ENCODE assay signal across 7 mouse cellular contexts in genomic region chr3:123446708-123447537, GRCm38 (mm10). TPM values are rescaled to one million over a fixed set of nuclear protein-coding genes. Genes with fewer than 3 reads are reported as not detected.
DNase-seq lines count a peak whose midpoint lies in the region; ATAC-seq lines count a peak whose summit lies in the region.

Gene Prss12, plus strand, starts transcription at chr3:123446913.

- WGBS in intestine, embryonic 14.5 days = under 1% methylated on average over 82 of the region's 84 CpGs

- intact Hi-C loops in gastrocnemius, postnatal 14 days (cut with DNase I; ENCODE audit: low total_unique reads) = no loop called here
- intact Hi-C loops in left cerebral cortex, postnatal 14 days (cut with DNase I) = no loop called here

- DNase-seq in adrenal gland, postnatal 10 days = peak; percentile 73
- peak; percentile 25 to 32 for DNase-seq in cerebellum, postnatal 4 days (ENCODE audit: low spot score in 2 of 2)
- peak; percentile 32 for DNase-seq in gastrocnemius, postnatal 14 days
- peak; percentile 73 for DNase-seq in intestine, embryonic 14.5 days (ENCODE audit: low spot score)
- peak; percentile 28 to 32 for DNase-seq in left cerebral cortex, postnatal 14 days (ENCODE audit: low spot score in 2 of 2)
- DNase-seq in right cerebral cortex, postnatal 25 days = peak; percentile 62

- ATAC-seq in intestine, embryonic 14.5 days (replicated peaks; ENCODE audit: low FRiP score, low TSS enrichment, low read depth) = peak; percentile 73
- peak; percentile 50; the same call in 1 of the 2 replicates for ATAC-seq in megakaryocyte-erythroid progenitor cell, adult 5-6 weeks (replicated peaks; ENCODE audit: low FRiP score, low TSS enrichment, poor library complexity, severe bottlenecking)

- no peak within 1 kb of the TSS for H3K27ac ChIP-seq in intestine, embryonic 14.5 days (ENCODE audit: low read depth)

- H3K4me1 ChIP-seq in intestine, embryonic 14.5 days (replicated peaks; ENCODE audit: control insufficient read depth, insufficient read depth, low read length) = peaks cover 10% of the 10 kb centered on the region

- no peaks in the 10 kb centered on the region for H3K36me3 ChIP-seq in intestine, embryonic 14.5 days (ENCODE audit: control insufficient read depth, insufficient read depth, low read length)

- peaks cover 32% of the 10 kb centered on the region for H3K27me3 ChIP-seq in intestine, embryonic 14.5 days (replicated peaks; ENCODE audit: control insufficient read depth, insufficient read depth, low read length)

- H3K9me3 ChIP-seq in intestine, embryonic 14.5 days (ENCODE audit: control insufficient read depth, low read length) = no peaks in the 10 kb centered on the region

- H3K4me2 ChIP-seq in intestine, embryonic 14.5 days (ENCODE audit: low read length) = peak within 1 kb of the TSS; percentile 100

- peak within 1 kb of the TSS; percentile 53 for H3K9ac ChIP-seq in intestine, embryonic 14.5 days (ENCODE audit: low read length)

- peak within 1 kb of the TSS; percentile 65 for H3K4me3 ChIP-seq in intestine, embryonic 14.5 days (ENCODE audit: low read depth, low read length)

RNA-seq across cellular contexts. Expression of gene Prss12, which starts in this region (rescaled TPM):
- total RNA-seq in adrenal gland, postnatal 10 days (2021) = 1 to 10 TPM; 3.5 to 3.6 TPM
- 1 to 10 TPM; 1.3 to 3.1 TPM for total RNA-seq in gastrocnemius, postnatal 14 days (2021)
- polyA plus RNA-seq in intestine, embryonic 14.5 days (2014; fragmentation: Nextera tagmentation; extraction: Ambion mirVana) = 4.2 and 4.4 TPM in 2 replicates
- total RNA-seq in left cerebral cortex, postnatal 14 days (2021) = 10 to 100 TPM; 19.2 to 19.9 TPM
- not detected in 2 replicates for total RNA-seq in megakaryocyte-erythroid progenitor cell, adult 5-6 weeks (2014; fragmentation: Nextera tagmentation)
- total RNA-seq in megakaryocyte-erythroid progenitor cell, adult 5-6 weeks (2017) = not detected in 2 replicates

Comparison
In these comparisons a context has a peak if more than half of its experiments do, and no peak if none do; other contexts are left out.
1. RNA of gene Prss12 (total RNA-seq): 19.2 to 19.9 TPM in left cerebral cortex, postnatal 14 days; 3.5 to 3.6 TPM in adrenal gland, postnatal 10 days, 1.3 to 3.1 TPM in gastrocnemius, postnatal 14 days and not detected in megakaryocyte-erythroid progenitor cell, adult 5-6 weeks; every median in the first group is over 4 times any median in the second.
2. Peak in ATAC-seq in megakaryocyte-erythroid progenitor cell, adult 5-6 weeks; RNA of the gene not detected or under 1 TPM.
3. Peak in every context shown above with its lines, with median percentiles within 50 percentile points of each other: DNase-seq.